Mouse (Mus musculus) liver, embryonic 14.5 days (tissue): ENCODE results near the gene BC035947. TPM values are rescaled to one million over a fixed set of nuclear protein-coding genes. Genes with fewer than 3 reads are reported as not detected.
A peak's percentile ranks its signal among the peaks of the same experiment; 100 is the strongest.

ENCODE experiments used
- ATAC-seq: fragments of 200-750 bp; cut with Nextera tagmentation; 2 replicates; pipeline ENCODE4 v1.8.0; 2017; ENCODE audit warnings: moderate number of reproducible peaks, mild to moderate bottlenecking, moderate library complexity; ENCODE audit not compliant: insufficient read depth
- DNase-seq, 3 experiments: peaks; one replicate each; pipeline ENCODE4 v3.0.0-alpha.2; 2012 to 2013; ENCODE audit warnings: low read depth in 3 of 3, low spot score in 3 of 3
- H3K27ac ChIP-seq: fragments of 300-500 bp; sonication (generic); 2 replicates; pipeline ENCODE4 v1.5.1; 2014; ENCODE audit warnings: moderate library complexity, mild to moderate bottlenecking, control low read depth, inconsistent platforms
- H3K27me3 ChIP-seq: fragments of 300-500 bp; sonication (generic); 2 replicates; pipeline ENCODE4 v1.6.1; 2014; ENCODE audit warnings: mild to moderate bottlenecking, low read length, moderate library complexity; ENCODE audit not compliant: control insufficient read depth, insufficient read depth
- H3K36me3 ChIP-seq: fragments of 300-500 bp; sonication (generic); replicated peaks from 2 replicates; pipeline ENCODE4 v1.6.1; 2014; ENCODE audit warnings: low read depth; ENCODE audit not compliant: control insufficient read depth, insufficient read depth
- H3K4me1 ChIP-seq, 2 experiments: fragments of 200-500 bp in 1 of 2; fragments of 300-500 bp in 1 of 2; sonication (generic) in 1 of 2; replicated peaks; 2 replicates each; pipeline ENCODE4 v1.6.1; 2012 to 2014; ENCODE audit warnings: antibody characterized with exemption in 1 of 2, inconsistent platforms in 1 of 2, low read length in 1 of 2; ENCODE audit not compliant: control insufficient read depth in 2 of 2, insufficient read depth in 2 of 2
- H3K4me2 ChIP-seq: fragments of 300-500 bp; sonication (generic); 2 replicates; pipeline ENCODE4 v1.6.1; 2014; ENCODE audit warnings: low read depth, mild to moderate bottlenecking, control low read depth, moderate library complexity
- H3K4me3 ChIP-seq, 2 experiments: fragments of 200-500 bp in 1 of 2; fragments of 300-500 bp in 1 of 2; sonication (generic) in 1 of 2; 2 replicates each; pipeline ENCODE4 v1.5.1; 2012 to 2014; ENCODE audit warnings: low read depth in 2 of 2, low read length in 2 of 2, mild to moderate bottlenecking in 2 of 2, control low read depth in 1 of 2, inconsistent platforms in 1 of 2, moderate library complexity in 1 of 2; ENCODE audit not compliant: insufficient read depth in 1 of 2
- H3K9ac ChIP-seq: fragments of 300-500 bp; sonication (generic); replicated peaks from 2 replicates; pipeline ENCODE4 v1.6.1; 2014; ENCODE audit warnings: mild to moderate bottlenecking, control low read depth, moderate library complexity
- H3K9me3 ChIP-seq: fragments of 300-500 bp; sonication (generic); 2 replicates; pipeline ENCODE4 v1.6.1; 2016; ENCODE audit warnings: low read length, mixed read lengths; ENCODE audit not compliant: control insufficient read depth
- CTCF ChIP-seq: IDR thresholded peaks from 2 replicates; pipeline ENCODE4 v1.5.1; 2016; ENCODE audit warnings: antibody characterized with exemption, low read depth, control low read depth
- EP300 ChIP-seq: IDR thresholded peaks from 2 replicates; pipeline ENCODE4 v1.6.1; 2016; ENCODE audit warnings: antibody characterized with exemption, low read depth
- WGBS: fragments of 180-500 bp; shearing (Covaris S2); extraction: QIAGEN DNeasy Blood & Tissue Kit; methylation state at CpG from one replicate; pipeline ENCODE4 v1.1.7; 2014; ENCODE audit not compliant: insufficient replicate concordance; 5-methylcytosine and 5-hydroxymethylcytosine counted together
- polyA plus RNA-seq, 2 experiments: library from polyadenylated mRNA; depleted of rRNA in 1 of 2; stranded (reverse) in 1 of 2; unstranded in 1 of 2; fragments of >200 nt; fragmentation: Nextera tagmentation in 1 of 2; extraction: Ambion mirVana in 1 of 2; gene quantifications; 2 replicates each; pipeline versions ENCODE4 v1.2.1 to v1.2.3; 2012 to 2014

The BC035947 gene
- polyA plus RNA-seq, 2 experiments, result 0.01 TPM; not detected in 1

DNA sequence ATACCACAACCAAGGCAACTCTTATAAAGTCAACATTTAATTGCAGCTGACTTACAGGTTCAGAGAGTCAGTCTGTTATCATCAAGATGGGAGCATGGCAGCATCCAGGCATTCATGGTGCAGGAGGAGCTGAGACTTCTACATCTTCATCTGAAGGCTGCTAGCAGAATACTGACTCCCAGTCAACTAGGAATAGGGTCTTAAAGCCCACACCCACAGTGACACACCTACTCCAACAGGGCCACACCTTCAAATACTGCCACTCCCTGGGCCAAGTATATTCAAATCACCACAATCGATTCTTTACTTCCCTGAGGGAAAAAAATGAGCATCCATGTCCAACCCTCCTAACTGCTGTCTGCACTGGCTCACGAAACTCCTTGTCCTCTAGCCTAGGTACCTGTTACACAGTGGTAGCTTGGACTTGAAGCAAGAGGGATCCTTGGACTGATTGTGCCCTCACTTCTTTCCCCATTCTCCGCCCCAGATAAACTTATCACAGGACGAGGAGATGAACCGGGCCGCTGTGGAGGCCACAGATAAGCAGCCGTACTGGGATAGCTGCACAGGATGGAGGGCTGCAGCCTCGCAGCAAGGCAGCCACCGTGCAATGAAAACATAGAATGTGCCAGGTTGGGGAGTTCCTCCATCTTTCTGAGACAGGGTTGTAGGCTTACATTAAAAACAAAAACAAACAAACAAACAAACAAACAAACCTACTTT lies 22.6 kb upstream of the BC035947 start:
- no peak overlapping the region for H3K9ac ChIP-seq
- 30% methylated on average over 9 of the region's 9 CpGs for whole genome bisulfite sequencing
- peaks cover 0 to 4% of the 10 kb centered on the region in 2 experiments; a peak in 1 of 4 replicates for H3K4me1 ChIP-seq
- DNase-seq, result peak in 1 of 3 experiments; percentile 19
- no peaks in the 10 kb centered on the region for H3K9me3 ChIP-seq
- H3K4me2 ChIP-seq, result no peak overlapping the region
- TF ChIP-seq CTCF, result no peak
- TF ChIP-seq EP300, result peak; percentile 65
- H3K27me3 ChIP-seq, result no peaks in the 10 kb centered on the region; the same call in 1 of the 2 replicates
- H3K36me3 ChIP-seq, result no peaks in the 10 kb centered on the region
- no peak overlapping the region for H3K4me3 ChIP-seq
- ATAC-seq, result peak; percentile 79
- H3K27ac ChIP-seq, result no peak overlapping the region

DNA sequence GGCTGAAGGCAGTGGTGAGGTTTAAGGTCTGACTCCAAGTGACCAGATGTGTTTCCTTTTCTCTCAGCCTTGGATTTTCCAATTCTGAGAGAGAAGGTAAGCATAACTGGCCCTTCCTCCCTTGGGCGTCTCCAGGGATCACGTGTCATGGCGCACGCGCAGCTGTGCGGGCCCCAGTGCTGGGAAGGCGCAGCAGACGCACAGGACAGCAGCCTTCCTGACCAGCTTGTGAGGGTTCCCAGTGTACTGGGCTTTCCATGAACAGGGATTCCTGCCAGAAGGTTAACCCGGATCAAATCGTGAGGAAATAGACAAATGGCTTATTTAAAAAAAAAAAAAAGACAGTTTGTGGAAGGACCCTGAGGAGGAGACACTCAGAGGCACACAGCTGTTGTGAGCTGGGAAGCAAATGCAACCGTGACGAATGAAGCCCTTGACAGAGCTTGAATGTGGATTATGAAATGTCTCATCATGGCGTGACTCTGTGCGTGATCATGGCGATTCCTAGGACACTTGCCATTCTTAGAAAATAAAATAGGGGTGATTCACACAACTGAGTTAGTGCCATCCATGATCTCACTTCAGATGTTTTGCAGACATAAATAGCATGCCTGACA lies 20.3 kb upstream of the BC035947 start:
- no peak overlapping the region for H3K4me3 ChIP-seq
- H3K36me3 ChIP-seq, result no peaks in the 10 kb centered on the region
- 81% methylated on average over 15 of the region's 15 CpGs for WGBS
- H3K27me3 ChIP-seq, result no peaks in the 10 kb centered on the region
- H3K4me1 ChIP-seq, result peaks cover 0 to 4% of the 10 kb centered on the region in 2 experiments; a peak in 1 of 4 replicates
- no peak for DNase-seq
- no peak overlapping the region for H3K9ac ChIP-seq
- no peak overlapping the region for H3K27ac ChIP-seq
- no peak overlapping the region for H3K4me2 ChIP-seq
- TF ChIP-seq EP300, result no peak
- TF ChIP-seq CTCF, result no peak
- ATAC-seq, result no peak
- no peaks in the 10 kb centered on the region for H3K9me3 ChIP-seq

DNA sequence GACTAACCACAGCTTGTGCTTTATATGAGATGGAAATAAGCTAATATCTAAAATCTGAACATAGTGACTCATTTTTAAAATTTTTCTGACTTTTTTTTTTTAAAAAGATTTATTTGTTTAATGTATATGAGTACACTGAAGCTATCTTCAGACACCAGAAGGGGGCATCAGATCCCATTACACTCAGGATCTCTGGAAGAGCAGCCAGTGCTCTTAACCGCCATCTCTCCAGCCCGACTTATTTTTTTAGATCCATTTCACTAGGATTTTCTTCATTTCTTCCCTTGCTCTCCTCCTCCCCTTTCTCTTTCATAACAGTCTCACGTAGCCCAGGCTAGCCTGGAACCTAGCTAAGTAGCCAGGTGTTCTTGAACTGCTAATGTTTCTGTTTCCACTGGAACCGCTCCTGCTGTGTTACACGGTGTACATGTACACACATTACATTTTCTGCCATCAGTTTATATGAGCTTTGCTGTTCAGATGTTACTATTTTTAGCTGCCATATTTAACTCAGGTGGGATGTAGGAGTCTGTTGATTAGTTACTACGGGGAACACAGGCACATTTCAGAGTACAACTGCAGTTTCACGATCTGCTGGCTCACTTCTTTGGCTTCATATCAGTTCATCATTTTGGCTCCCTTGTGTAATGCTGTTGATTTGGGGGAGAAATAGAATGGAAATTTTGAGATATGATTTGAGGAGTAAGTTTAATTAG lies 18.7 kb upstream of the BC035947 start:
- H3K27me3 ChIP-seq, result no peaks in the 10 kb centered on the region
- H3K36me3 ChIP-seq, result no peaks in the 10 kb centered on the region
- peaks cover 0 to 4% of the 10 kb centered on the region in 2 experiments; a peak in 1 of 4 replicates for H3K4me1 ChIP-seq
- H3K9me3 ChIP-seq, result no peaks in the 10 kb centered on the region
- DNase-seq (no peak), ATAC-seq (no peak)
- WGBS, result 62% methylated on average over 7 of the region's 7 CpGs
- H3K9ac ChIP-seq, result no peak overlapping the region
- H3K27ac ChIP-seq, result no peak overlapping the region
- H3K4me3 ChIP-seq, result no peak overlapping the region
- H3K4me2 ChIP-seq, result no peak overlapping the region
- no peak for TF ChIP-seq CTCF
- TF ChIP-seq EP300, result no peak

DNA sequence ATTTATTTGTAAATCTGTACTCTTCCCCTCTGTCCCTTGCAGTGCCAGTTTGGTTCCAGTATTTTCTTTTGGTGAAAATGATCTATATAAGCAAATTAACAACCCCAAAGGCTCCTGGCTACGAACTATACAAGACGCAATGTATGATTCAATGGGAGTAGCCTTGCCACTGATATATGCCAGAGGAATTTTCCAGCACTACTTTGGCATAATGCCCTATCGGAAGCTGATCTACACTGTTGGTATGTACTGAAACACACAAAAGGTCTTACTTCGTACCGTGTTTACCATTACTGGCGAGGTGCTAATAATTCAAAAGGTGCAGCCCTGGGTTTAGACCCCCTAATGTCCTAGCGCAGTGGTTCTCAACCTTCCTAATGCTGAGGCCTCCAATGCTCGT lies 17.1 kb upstream of the BC035947 start:
- no peaks in the 10 kb centered on the region for H3K4me1 ChIP-seq
- TF ChIP-seq CTCF, result no peak
- no peak for TF ChIP-seq EP300
- ATAC-seq (no peak), DNase-seq (no peak)
- no peak overlapping the region for H3K27ac ChIP-seq
- no peaks in the 10 kb centered on the region for H3K27me3 ChIP-seq
- no peak overlapping the region for H3K4me3 ChIP-seq
- H3K36me3 ChIP-seq, result no peaks in the 10 kb centered on the region
- no peak overlapping the region for H3K9ac ChIP-seq
- H3K4me2 ChIP-seq, result no peak overlapping the region
- no peaks in the 10 kb centered on the region for H3K9me3 ChIP-seq
- 74% methylated on average over 8 of the region's 8 CpGs for WGBS

DNA sequence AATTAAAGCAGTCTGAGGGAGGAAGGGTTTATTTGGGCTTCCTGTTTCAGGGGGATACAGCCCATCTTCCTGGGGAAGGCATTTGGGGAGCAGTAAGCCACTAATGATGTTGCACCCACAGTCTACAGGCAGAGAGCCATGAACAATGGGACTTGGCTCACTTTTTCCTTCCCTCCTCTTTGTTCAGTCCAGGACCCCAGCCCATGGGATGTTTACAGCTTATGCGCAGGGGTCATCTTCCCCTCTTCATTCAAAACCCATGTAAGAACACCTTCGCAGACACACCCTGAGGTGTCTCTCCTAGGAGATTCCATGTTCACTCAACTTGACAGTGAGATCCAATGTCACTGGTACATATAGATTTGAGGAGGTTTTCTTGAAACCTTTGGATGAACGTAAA lies 16.4 kb upstream of the BC035947 start:
- no peaks in the 10 kb centered on the region for H3K36me3 ChIP-seq
- H3K27me3 ChIP-seq, result no peaks in the 10 kb centered on the region
- no peaks in the 10 kb centered on the region for H3K4me1 ChIP-seq
- DNase-seq (no peak), ATAC-seq (no peak)
- H3K4me3 ChIP-seq, result no peak overlapping the region
- no peak overlapping the region for H3K9ac ChIP-seq
- H3K27ac ChIP-seq, result no peak overlapping the region
- H3K9me3 ChIP-seq, result no peaks in the 10 kb centered on the region
- TF ChIP-seq CTCF, result no peak
- TF ChIP-seq EP300, result no peak
- H3K4me2 ChIP-seq, result no peak overlapping the region
- 76% methylated on average over 3 of the region's 3 CpGs for WGBS
